Mouse (Mus musculus) olfactory bulb, adult 2 months (tissue): ENCODE measurements around the gene Exo5.

Experiments used
- CTCF ChIP-seq: fragments of 200-500 bp; IDR thresholded peaks from 2 replicates; pipeline ENCODE4 v1.5.1; 2012; ENCODE audit warnings: low read depth, mild to moderate bottlenecking, low read length, moderate library complexity; ENCODE audit not compliant: insufficient read depth
- POLR2A ChIP-seq: fragments of 200-500 bp; IDR thresholded peaks from 2 replicates; pipeline ENCODE4 v1.6.1; 2012; ENCODE audit warnings: mild to moderate bottlenecking, low read depth, low read length, moderate library complexity; ENCODE audit not compliant: insufficient read depth

- TF ChIP-seq POLR2A (no peak), CTCF (no peak)
Observed at GRCm38 (mm10) chr4:120912866-120913265, 12.0 kb downstream of the Exo5 start.
